Mouse (Mus musculus): Measurements from ENCODE around the gene Zfp830. TPM values are rescaled to one million over a fixed set of nuclear protein-coding genes. Genes with fewer than 3 reads are reported as not detected.

Zfp830 gene
- polyA plus RNA-seq (2014; fragmentation: Nextera tagmentation; extraction: Ambion mirVana) = 24.4 and 27.1 TPM in 2 replicates

- Histone ChIP-seq H3K4me3 (ENCODE audit: control insufficient read depth in 1 of 2, insufficient read depth in 1 of 2, low read depth in 1 of 2, low read length in 2 of 2) (peak within 1 kb of the TSS; percentile 76 to 95), H3K27me3 (ENCODE audit: control insufficient read depth, insufficient read depth, low read length) (no peaks in the 10 kb centered on the region), H3K9me3 (ENCODE audit: control insufficient read depth, low read length) (no peaks in the 10 kb centered on the region), H3K4me1 (ENCODE audit: control insufficient read depth in 2 of 2, insufficient read depth in 2 of 2, low read length in 2 of 2) (peaks cover 5 to 18% of the 10 kb centered on the region in 2 experiments), H3K36me3 (ENCODE audit: control insufficient read depth, insufficient read depth, low read length) (peaks cover 11% of the 10 kb centered on the region), H3K9ac (ENCODE audit: low read length) (peak within 1 kb of the TSS; percentile 91), H3K4me2 (ENCODE audit: low read length) (peak within 1 kb of the TSS; percentile 92), H3K27ac (replicated peaks in 1 of 2; ENCODE audit: control insufficient read depth in 1 of 2, insufficient read depth in 1 of 2, low read depth in 2 of 2, low read length in 2 of 2) (peak within 1 kb of the TSS; percentile 89)
- WGBS = under 1% methylated on average over 43 of the region's 44 CpGs
- peak; percentile 99 for ATAC-seq (ENCODE audit: insufficient number of reproducible peaks, insufficient read depth, low FRiP score, low read depth)
Measured at GRCm38 (mm10) chr11:82763742-82764437, at the start of gene Zfp830, which contains the start of gene Cct6b. Zfp830 (plus strand) TSS chr11:82764345. Cct6b (minus strand) TSS chr11:82764321.

GRCm38 (mm10) chr11:82719294-82719693 lies 44.9 kb upstream of the Zfp830 start:
- H3K27me3 ChIP-seq (ENCODE audit: control insufficient read depth, insufficient read depth, low read length) = no peaks in the 10 kb centered on the region
- ATAC-seq (ENCODE audit: insufficient number of reproducible peaks, insufficient read depth, low FRiP score, low read depth) = no peak
- no peaks in the 10 kb centered on the region for H3K36me3 ChIP-seq (ENCODE audit: control insufficient read depth, insufficient read depth, low read length)
- 83% methylated on average over 12 of the region's 12 CpGs for WGBS
- H3K27ac ChIP-seq (replicated peaks in 1 of 2; ENCODE audit: control insufficient read depth in 1 of 2, insufficient read depth in 1 of 2, low read depth in 2 of 2, low read length in 2 of 2) = no peak overlapping the region
- no peak overlapping the region for H3K4me3 ChIP-seq (ENCODE audit: control insufficient read depth in 1 of 2, insufficient read depth in 1 of 2, low read depth in 1 of 2, low read length in 2 of 2)
- no peaks in the 10 kb centered on the region for H3K9me3 ChIP-seq (ENCODE audit: control insufficient read depth, low read length)
- no peaks in the 10 kb centered on the region for H3K4me1 ChIP-seq (ENCODE audit: control insufficient read depth in 2 of 2, insufficient read depth in 2 of 2, low read length in 2 of 2)
- H3K4me2 ChIP-seq (ENCODE audit: low read length) = no peak overlapping the region
- H3K9ac ChIP-seq (ENCODE audit: low read length) = no peak overlapping the region

GRCm38 (mm10) chr11:82726862-82727261 lies 37.3 kb upstream of the Zfp830 start:
- H3K9me3 ChIP-seq (ENCODE audit: control insufficient read depth, low read length) = no peaks in the 10 kb centered on the region
- H3K4me2 ChIP-seq (ENCODE audit: low read length) = no peak overlapping the region
- no peaks in the 10 kb centered on the region for H3K4me1 ChIP-seq (ENCODE audit: control insufficient read depth in 2 of 2, insufficient read depth in 2 of 2, low read length in 2 of 2)
- H3K36me3 ChIP-seq (ENCODE audit: control insufficient read depth, insufficient read depth, low read length) = no peaks in the 10 kb centered on the region
- no peak overlapping the region for H3K9ac ChIP-seq (ENCODE audit: low read length)
- WGBS = 88% methylated on average over 2 of the region's 2 CpGs
- no peaks in the 10 kb centered on the region for H3K27me3 ChIP-seq (ENCODE audit: control insufficient read depth, insufficient read depth, low read length)
- H3K27ac ChIP-seq (replicated peaks in 1 of 2; ENCODE audit: control insufficient read depth in 1 of 2, insufficient read depth in 1 of 2, low read depth in 2 of 2, low read length in 2 of 2) = no peak overlapping the region
- no peak overlapping the region for H3K4me3 ChIP-seq (ENCODE audit: control insufficient read depth in 1 of 2, insufficient read depth in 1 of 2, low read depth in 1 of 2, low read length in 2 of 2)
- ATAC-seq (ENCODE audit: insufficient number of reproducible peaks, insufficient read depth, low FRiP score, low read depth) = no peak

- H3K27me3 ChIP-seq (ENCODE audit: control insufficient read depth, insufficient read depth, low read length) = no peaks in the 10 kb centered on the region
- H3K4me2 ChIP-seq (ENCODE audit: low read length) = no peak overlapping the region
- H3K36me3 ChIP-seq (ENCODE audit: control insufficient read depth, insufficient read depth, low read length) = no peaks in the 10 kb centered on the region
- H3K9me3 ChIP-seq (ENCODE audit: control insufficient read depth, low read length) = no peaks in the 10 kb centered on the region
- no peak overlapping the region for H3K9ac ChIP-seq (ENCODE audit: low read length)
- H3K4me1 ChIP-seq (ENCODE audit: control insufficient read depth in 2 of 2, insufficient read depth in 2 of 2, low read length in 2 of 2) = no peaks in the 10 kb centered on the region
- no peak for ATAC-seq (ENCODE audit: insufficient number of reproducible peaks, insufficient read depth, low FRiP score, low read depth)
- H3K4me3 ChIP-seq (ENCODE audit: control insufficient read depth in 1 of 2, insufficient read depth in 1 of 2, low read depth in 1 of 2, low read length in 2 of 2) = no peak overlapping the region
- no peak overlapping the region for H3K27ac ChIP-seq (replicated peaks in 1 of 2; ENCODE audit: control insufficient read depth in 1 of 2, insufficient read depth in 1 of 2, low read depth in 2 of 2, low read length in 2 of 2)
Measured at GRCm38 (mm10) chr11:82734227-82734626, 29.9 kb upstream of the Zfp830 start.

GRCm38 (mm10) chr11:82739006-82739405 lies 25.1 kb upstream of the Zfp830 start:
- ATAC-seq (ENCODE audit: insufficient number of reproducible peaks, insufficient read depth, low FRiP score, low read depth) = no peak
- Histone ChIP-seq H3K9ac (ENCODE audit: low read length) (no peak overlapping the region), H3K9me3 (ENCODE audit: control insufficient read depth, low read length) (no peaks in the 10 kb centered on the region), H3K27ac (replicated peaks in 1 of 2; ENCODE audit: control insufficient read depth in 1 of 2, insufficient read depth in 1 of 2, low read depth in 2 of 2, low read length in 2 of 2) (no peak overlapping the region), H3K4me2 (ENCODE audit: low read length) (no peak overlapping the region), H3K4me3 (ENCODE audit: control insufficient read depth in 1 of 2, insufficient read depth in 1 of 2, low read depth in 1 of 2, low read length in 2 of 2) (no peak overlapping the region), H3K4me1 (ENCODE audit: control insufficient read depth in 2 of 2, insufficient read depth in 2 of 2, low read length in 2 of 2) (no peaks in the 10 kb centered on the region), H3K36me3 (ENCODE audit: control insufficient read depth, insufficient read depth, low read length) (no peaks in the 10 kb centered on the region), H3K27me3 (ENCODE audit: control insufficient read depth, insufficient read depth, low read length) (no peaks in the 10 kb centered on the region)

- H3K4me3 ChIP-seq (ENCODE audit: control insufficient read depth in 1 of 2, insufficient read depth in 1 of 2, low read depth in 1 of 2, low read length in 2 of 2) = no peak overlapping the region
- no peak overlapping the region for H3K27ac ChIP-seq (replicated peaks in 1 of 2; ENCODE audit: control insufficient read depth in 1 of 2, insufficient read depth in 1 of 2, low read depth in 2 of 2, low read length in 2 of 2)
- no peak for ATAC-seq (ENCODE audit: insufficient number of reproducible peaks, insufficient read depth, low FRiP score, low read depth)
- H3K9me3 ChIP-seq (ENCODE audit: control insufficient read depth, low read length) = peaks cover 6% of the 10 kb centered on the region; the same call in 1 of the 2 replicates
- WGBS = 32% methylated on average over 6 of the region's 6 CpGs
- no peak overlapping the region for H3K4me2 ChIP-seq (ENCODE audit: low read length)
- no peaks in the 10 kb centered on the region for H3K36me3 ChIP-seq (ENCODE audit: control insufficient read depth, insufficient read depth, low read length)
- H3K4me1 ChIP-seq (ENCODE audit: control insufficient read depth in 2 of 2, insufficient read depth in 2 of 2, low read length in 2 of 2) = no peaks in the 10 kb centered on the region
- no peak overlapping the region for H3K9ac ChIP-seq (ENCODE audit: low read length)
- 0 out of 2 replicates have a peak, but pooled peaks cover 4% of the 10 kb centered on the region for H3K27me3 ChIP-seq (ENCODE audit: control insufficient read depth, insufficient read depth, low read length)
Measured at GRCm38 (mm10) chr11:82746138-82746537, 18.0 kb upstream of the Zfp830 start.

GRCm38 (mm10) chr11:82746857-82747366 lies 17.2 kb upstream of the Zfp830 start:
- Histone ChIP-seq H3K4me1 (ENCODE audit: control insufficient read depth in 2 of 2, insufficient read depth in 2 of 2, low read length in 2 of 2) (no peaks in the 10 kb centered on the region), H3K4me2 (ENCODE audit: low read length) (peak overlapping the region; percentile 38; the same call in 1 of the 2 replicates), H3K36me3 (ENCODE audit: control insufficient read depth, insufficient read depth, low read length) (no peaks in the 10 kb centered on the region), H3K9ac (ENCODE audit: low read length) (no peak overlapping the region), H3K9me3 (ENCODE audit: control insufficient read depth, low read length) (peaks cover 6% of the 10 kb centered on the region; the same call in 1 of the 2 replicates), H3K27me3 (ENCODE audit: control insufficient read depth, insufficient read depth, low read length) (0 out of 2 replicates have a peak, but pooled peaks cover 4% of the 10 kb centered on the region), H3K27ac (replicated peaks in 1 of 2; ENCODE audit: control insufficient read depth in 1 of 2, insufficient read depth in 1 of 2, low read depth in 2 of 2, low read length in 2 of 2) (no peak overlapping the region), H3K4me3 (ENCODE audit: control insufficient read depth in 1 of 2, insufficient read depth in 1 of 2, low read depth in 1 of 2, low read length in 2 of 2) (no peak overlapping the region; a peak in 1 of 4 replicates)
- WGBS = 63% methylated on average over 8 of the region's 8 CpGs
- ATAC-seq (ENCODE audit: insufficient number of reproducible peaks, insufficient read depth, low FRiP score, low read depth) = no peak

Data from heart, embryonic 14.5 days (tissue).